Mouse (Mus musculus) left cerebral cortex, postnatal 25 days (tissue): Measurements from ENCODE around the gene Ssbp2. TPM values are rescaled to one million over a fixed set of nuclear protein-coding genes. Genes with fewer than 3 reads are reported as not detected.

Experiments
- DNase-seq, 2 experiments: peaks; one replicate each; pipeline ENCODE4 v3.0.0; 2022; ENCODE audit warnings: low spot score in 2 of 2, mixed read lengths in 1 of 2
- intact Hi-C: fragments of 180-260 bp; cut with DNase I; formaldehyde crosslinking; loops from one replicate; pipeline ENCODE4 v1.15.1; 2025
- total RNA-seq, 2 experiments: library from RNA; stranded (reverse); gene quantifications; 2 replicates each; pipeline ENCODE4 v1.2.3; 2021

Gene Ssbp2
- total RNA-seq, 2 experiments from 2014 or later = 139 to 140 TPM

- no peak for DNase-seq
- intact Hi-C loops = no loop called here
These were observed 49.4 kb downstream of the Ssbp2 start for GRCm38 (mm10) chr13:91509467-91509866.

DNA sequence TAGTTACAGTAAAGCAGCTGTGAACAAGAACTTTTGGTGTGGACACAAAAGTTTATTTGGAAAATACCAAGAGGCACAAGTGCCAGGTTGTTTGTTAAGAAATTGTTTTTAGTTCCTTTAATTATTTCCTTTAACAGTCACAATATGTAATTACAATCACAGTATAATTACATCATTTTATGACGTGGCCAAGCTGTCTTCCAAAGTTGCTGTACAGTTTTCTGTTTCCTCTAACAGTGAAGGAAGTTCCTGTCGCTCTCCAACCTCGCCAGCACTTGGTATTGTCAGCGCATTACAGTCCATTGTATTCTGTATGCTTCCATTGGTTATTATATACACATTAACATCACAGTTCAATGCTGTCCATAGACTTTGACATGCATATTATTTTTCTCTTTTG lies 54.9 kb downstream of the Ssbp2 start:
- intact Hi-C loops = no loop called here
- DNase-seq = no peak

GRCm38 (mm10) chr13:91520073-91520750 lies 60.1 kb downstream of the Ssbp2 start:
- no peak for DNase-seq
- intact Hi-C loops = no loop called here

- DNase-seq = no peak
- intact Hi-C loops = no loop called here
These were observed 60.9 kb downstream of the Ssbp2 start for GRCm38 (mm10) chr13:91520968-91521367.

GRCm38 (mm10) chr13:91526058-91526457 lies 66.0 kb downstream of the Ssbp2 start:
- intact Hi-C loops = no loop called here
- DNase-seq = no peak

DNA sequence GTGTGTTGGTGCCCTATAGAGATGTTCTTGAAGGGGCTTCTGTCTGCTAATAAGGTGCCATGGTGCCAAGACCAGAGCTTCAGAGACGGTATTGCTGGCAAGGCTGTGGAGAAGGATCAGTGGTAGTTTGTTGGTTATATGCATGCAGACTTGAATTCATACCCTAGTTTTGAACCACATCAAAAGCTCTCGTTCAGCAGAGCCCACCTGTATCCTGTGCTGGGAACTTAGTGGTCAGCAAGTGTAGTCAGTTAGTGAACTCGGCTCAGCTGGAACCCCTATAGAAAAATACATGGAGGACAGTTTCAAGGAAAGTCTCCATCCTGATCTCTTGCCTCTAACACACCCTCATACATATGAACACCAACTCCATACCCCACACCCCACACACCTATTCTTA lies 69.7 kb downstream of the Ssbp2 start:
- intact Hi-C loops = loop anchor here (2.0 kb wide), 1 partner anchor 19 kb away; no protein-coding TSS in a partner anchor
- DNase-seq = no peak

DNA sequence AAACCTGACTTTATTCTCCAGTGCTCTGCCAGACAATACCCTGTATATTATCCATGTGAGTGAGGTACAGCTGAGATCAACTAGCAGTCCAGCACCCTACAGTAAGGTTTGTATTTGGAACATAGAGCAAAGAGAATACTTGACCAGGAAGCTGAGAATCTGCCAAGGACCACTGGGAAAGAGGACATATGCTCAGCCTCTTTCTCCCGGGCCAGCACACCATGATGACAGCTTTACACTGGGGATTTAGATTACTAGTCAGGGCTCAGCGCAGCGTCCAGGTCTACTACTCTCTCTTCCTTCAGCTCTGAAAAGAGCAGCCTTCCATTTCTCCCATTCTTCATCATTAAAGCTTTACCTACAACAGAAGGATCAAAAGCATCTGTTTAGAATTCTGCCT lies 76.6 kb downstream of the Ssbp2 start:
- intact Hi-C loops = no loop called here
- DNase-seq = no peak

- intact Hi-C loops = no loop called here
- no peak for DNase-seq
These were observed 80.3 kb downstream of the Ssbp2 start for GRCm38 (mm10) chr13:91540145-91541068.

DNA sequence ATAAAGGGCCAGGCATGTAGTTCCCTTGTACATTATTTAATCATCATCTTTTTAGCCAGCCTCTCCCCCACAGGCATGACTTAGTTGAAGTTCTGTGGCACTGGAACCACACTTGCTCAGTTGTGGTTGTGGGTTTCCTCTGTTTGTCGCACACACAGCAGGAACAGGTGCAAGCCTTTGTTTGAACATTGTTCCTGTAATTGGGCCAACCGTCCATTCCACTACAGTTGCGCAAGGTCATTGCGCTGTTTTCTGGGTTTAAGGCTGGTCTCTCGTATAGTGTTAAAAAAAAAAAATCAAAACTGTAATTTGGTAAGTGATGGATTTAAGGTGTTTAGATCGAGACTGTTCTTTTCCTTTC lies 81.0 kb downstream of the Ssbp2 start:
- intact Hi-C loops = no loop called here
- no peak for DNase-seq

- intact Hi-C loops = no loop called here
These were observed 83.5 kb downstream of the Ssbp2 start for GRCm38 (mm10) chr13:91543555-91543954.

GRCm38 (mm10) chr13:91564047-91564446 lies 104.0 kb downstream of the Ssbp2 start:
- DNase-seq = no peak
- intact Hi-C loops = no loop called here

More at GRCm38 (mm10) chr13:91543555-91543954, 83.5 kb downstream of the Ssbp2 start:
- DNase-seq = no peak

GRCm38 (mm10) chr13:91564755-91565154 lies 104.7 kb downstream of the Ssbp2 start:
- peak in 1 of 2 experiments; percentile 31 for DNase-seq

GRCm38 (mm10) chr13:91581504-91581903 lies 121.4 kb downstream of the Ssbp2 start:
- no peak for DNase-seq
- intact Hi-C loops = no loop called here

More at GRCm38 (mm10) chr13:91564755-91565154, 104.7 kb downstream of the Ssbp2 start:
- intact Hi-C loops = no loop called here

- intact Hi-C loops = no loop called here
- DNase-seq = no peak
These were observed 122.1 kb downstream of the Ssbp2 start for GRCm38 (mm10) chr13:91582212-91582611.

DNA sequence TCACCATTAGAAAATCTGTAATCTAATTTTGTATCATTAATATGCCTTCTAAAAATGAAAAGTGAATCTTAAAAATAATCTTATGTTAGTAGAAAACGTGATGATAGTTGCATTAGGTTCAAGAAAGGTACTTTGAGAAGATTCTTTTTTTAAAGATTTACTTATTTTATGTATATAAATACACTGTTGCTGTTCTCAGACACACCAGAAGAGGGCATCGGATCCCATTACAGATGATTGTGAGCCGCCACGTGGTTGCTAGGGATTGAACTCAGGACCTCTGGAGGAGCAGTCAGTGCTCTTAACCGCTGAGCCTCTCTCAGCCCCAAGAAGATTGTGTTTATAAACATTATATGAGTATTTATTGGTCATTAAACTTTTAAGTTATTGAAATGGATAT lies 126.3 kb downstream of the Ssbp2 start:
- intact Hi-C loops = no loop called here

GRCm38 (mm10) chr13:91588475-91588874 lies 128.4 kb downstream of the Ssbp2 start:
- DNase-seq = no peak
- intact Hi-C loops = no loop called here

More for the DNA sequence above, 126.3 kb downstream of the Ssbp2 start:
- no peak for DNase-seq

DNA sequence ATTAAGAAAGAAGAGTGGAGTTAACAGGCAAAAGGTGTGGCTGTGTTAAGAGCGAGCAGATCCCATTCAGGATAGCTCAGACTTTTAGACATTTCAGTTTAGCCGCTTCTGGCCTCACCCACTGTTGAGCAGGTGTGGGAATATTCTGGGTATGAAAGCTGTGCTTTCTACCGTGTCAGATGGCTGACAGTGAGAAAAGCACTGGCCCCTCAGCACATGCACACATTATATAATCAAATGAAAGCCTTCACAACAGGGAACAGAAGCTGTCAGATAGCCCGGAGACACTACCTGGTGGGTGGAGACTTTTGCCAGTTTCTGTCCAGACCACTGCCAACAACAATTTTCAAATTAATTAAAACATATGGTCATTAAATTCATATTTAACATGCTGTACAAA lies 131.8 kb downstream of the Ssbp2 start:
- intact Hi-C loops = no loop called here
- DNase-seq = peak; percentile 24 to 62

DNA sequence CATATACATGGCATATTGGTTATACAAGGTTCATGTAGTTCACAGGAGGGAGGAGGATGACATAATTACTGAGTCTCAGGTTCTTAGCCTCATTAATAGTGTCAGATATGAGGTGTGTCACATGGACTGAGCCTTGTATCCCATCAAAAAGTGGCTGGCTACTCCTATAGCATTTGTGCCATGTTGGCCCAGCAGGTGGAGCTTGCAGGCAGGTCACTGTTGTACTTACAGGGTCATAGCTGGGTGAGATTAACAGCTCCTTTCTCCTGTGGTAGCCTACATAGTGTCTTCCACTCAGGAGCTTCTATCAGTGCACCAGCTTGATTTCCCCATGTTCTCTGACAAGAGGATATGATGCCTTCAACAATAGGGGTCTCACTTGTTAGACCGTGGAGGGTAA lies 135.2 kb downstream of the Ssbp2 start:
- intact Hi-C loops = no loop called here
- DNase-seq = no peak

DNA sequence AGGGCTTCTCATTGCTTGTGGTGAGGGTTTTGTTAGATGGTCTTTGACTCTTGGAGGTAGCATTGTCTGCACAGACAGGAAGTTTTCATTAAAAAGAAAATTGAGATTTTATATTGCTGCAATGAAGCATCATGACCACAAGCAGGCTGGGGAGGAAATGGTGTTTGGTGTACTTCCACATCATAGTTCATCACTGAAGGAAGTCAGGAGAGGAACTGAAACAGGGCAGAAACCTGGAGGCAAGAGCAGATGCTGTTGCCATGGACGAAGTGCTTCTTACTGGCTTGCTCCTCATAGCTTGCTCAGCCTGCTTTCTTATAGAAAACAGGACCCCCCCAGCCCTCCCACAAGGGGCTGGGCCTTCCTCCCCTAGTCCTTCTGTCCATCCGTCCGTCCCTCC lies 139.5 kb downstream of the Ssbp2 start:
- intact Hi-C loops = no loop called here

GRCm38 (mm10) chr13:91605043-91605840 lies 145.2 kb downstream of the Ssbp2 start:
- no peak for DNase-seq
- intact Hi-C loops = no loop called here

More for the DNA sequence above, 139.5 kb downstream of the Ssbp2 start:
- DNase-seq = no peak
